Mouse (Mus musculus) CH12.LX (cell line): ENCODE measurements around the gene Trpm3. TPM values are rescaled to one million over a fixed set of nuclear protein-coding genes. Genes with fewer than 3 reads are reported as not detected.

Experiments
- DNase-seq: peaks from one replicate; pipeline ENCODE4 v3.0.0-alpha.2; 2013; ENCODE audit errors: extremely low read depth
- H3K27ac ChIP-seq: 2 replicates; pipeline ENCODE4 v1.5.1; 2012; ENCODE audit warnings: low read depth, mild to moderate bottlenecking, control low read depth, moderate library complexity; ENCODE audit not compliant: insufficient read depth
- H3K27me3 ChIP-seq: replicated peaks from 2 replicates; pipeline ENCODE3; 2012; ENCODE audit warnings: inconsistent platforms
- H3K36me3 ChIP-seq, 2 experiments: replicated peaks in 1 of 2; 2 replicates each; pipeline versions ENCODE3 to v1.6.1; 2012; ENCODE audit warnings: inconsistent platforms in 1 of 2, low read length in 1 of 2, mild to moderate bottlenecking in 1 of 2, mixed read lengths in 1 of 2, moderate library complexity in 1 of 2; ENCODE audit not compliant: control insufficient read depth in 1 of 2, insufficient read depth in 1 of 2
- H3K4me1 ChIP-seq, 2 experiments: 2 replicates each; pipeline ENCODE4 v1.6.1; 2012; ENCODE audit warnings: inconsistent platforms in 1 of 2, moderate library complexity in 1 of 2; ENCODE audit not compliant: insufficient read depth in 2 of 2, control insufficient read depth in 1 of 2
- H3K4me2 ChIP-seq: 2 replicates; pipeline ENCODE4 v1.6.1; 2012; ENCODE audit warnings: low read depth, mild to moderate bottlenecking, control low read depth; ENCODE audit not compliant: poor library complexity, insufficient read depth, severe bottlenecking
- H3K4me3 ChIP-seq, 3 experiments: fragments of 150-350 bp in 1 of 3; sonication (generic) in 1 of 3; replicated peaks in 1 of 3; 2 replicates each; pipeline versions ENCODE3 to v1.5.1; 2011 to 2012; ENCODE audit warnings: low read depth in 2 of 3, low read length in 2 of 3, mild to moderate bottlenecking in 2 of 3, moderate library complexity in 2 of 3, control low read depth in 1 of 3, improper control_type of control experiment in 1 of 3, inconsistent platforms in 1 of 3, mixed read lengths in 1 of 3; ENCODE audit not compliant: poor library complexity in 1 of 3
- H3K79me2 ChIP-seq: replicated peaks from 2 replicates; pipeline ENCODE4 v1.6.1; 2012; ENCODE audit warnings: mild to moderate bottlenecking, moderate library complexity; ENCODE audit not compliant: control insufficient read depth, poor library complexity, insufficient read depth, severe bottlenecking; ENCODE audit errors: extremely low read depth
- H3K9ac ChIP-seq: 2 replicates; pipeline ENCODE4 v1.6.1; 2012; ENCODE audit warnings: low read depth, mild to moderate bottlenecking, control low read depth, moderate library complexity; ENCODE audit not compliant: insufficient read depth
- H3K9me3 ChIP-seq: replicated peaks from 2 replicates; pipeline ENCODE3; 2012; ENCODE audit warnings: low read length, inconsistent platforms, mixed read lengths
- BHLHE40 ChIP-seq: IDR thresholded peaks from 2 replicates; pipeline ENCODE4 v1.6.1; 2011; ENCODE audit warnings: mild to moderate bottlenecking, low read depth, low read length, improper control_type of control experiment
- CTCF ChIP-seq, 2 experiments: IDR thresholded peaks in 1 of 2; conservative IDR thresholded peaks in 1 of 2; 2 replicates each; pipeline ENCODE4 v1.5.1; 2011 to 2012; ENCODE audit warnings: low read depth in 2 of 2, low read length in 2 of 2, improper control_type of control experiment in 1 of 2, inconsistent platforms in 1 of 2, mild to moderate bottlenecking in 1 of 2, moderate library complexity in 1 of 2
- ELF1 ChIP-seq: IDR thresholded peaks from 2 replicates; pipeline ENCODE4 v1.6.1; 2014; ENCODE audit warnings: low read depth, mild to moderate bottlenecking, inconsistent platforms, low read length, improper control_type of control experiment
- ETS1 ChIP-seq: conservative IDR thresholded peaks from 2 replicates; pipeline ENCODE4 v1.6.1; 2012; ENCODE audit warnings: low read depth, mild to moderate bottlenecking, inconsistent platforms, low read length, improper control_type of control experiment, moderate library complexity
- HCFC1 ChIP-seq: IDR thresholded peaks from 2 replicates; pipeline ENCODE4 v1.6.1; 2012; ENCODE audit warnings: low read depth, mild to moderate bottlenecking, inconsistent platforms, low read length, improper control_type of control experiment
- JUN ChIP-seq: IDR thresholded peaks from 2 replicates; pipeline ENCODE4 v1.6.1; 2011; ENCODE audit warnings: low read depth, mild to moderate bottlenecking, low read length, improper control_type of control experiment, moderate library complexity; ENCODE audit not compliant: insufficient read depth
- JUND ChIP-seq: conservative IDR thresholded peaks from 2 replicates; pipeline ENCODE4 v1.6.1; 2011; ENCODE audit warnings: low read depth, low read length, improper control_type of control experiment
- MAFK ChIP-seq: IDR thresholded peaks from 2 replicates; pipeline ENCODE4 v1.6.1; 2011; ENCODE audit warnings: low read length, improper control_type of control experiment; ENCODE audit not compliant: insufficient replicate concordance
- MAX ChIP-seq: IDR thresholded peaks from 2 replicates; pipeline ENCODE4 v1.6.1; 2011; ENCODE audit warnings: low read length, improper control_type of control experiment
- MAZ ChIP-seq: IDR thresholded peaks from 2 replicates; pipeline ENCODE4 v1.6.1; 2012; ENCODE audit warnings: low read depth, mild to moderate bottlenecking, inconsistent platforms, low read length, improper control_type of control experiment, moderate library complexity
- NELFE ChIP-seq: IDR thresholded peaks from 2 replicates; pipeline ENCODE4 v1.6.1; 2011; ENCODE audit warnings: low read depth, low read length, improper control_type of control experiment
- POLR2AphosphoS2 ChIP-seq: IDR thresholded peaks from 2 replicates; pipeline ENCODE4 v1.6.1; 2011; ENCODE audit warnings: low read depth, low read length, improper control_type of control experiment
- RCOR1 ChIP-seq: conservative IDR thresholded peaks from 2 replicates; pipeline ENCODE4 v1.6.1; 2012; ENCODE audit warnings: low read depth, mild to moderate bottlenecking, inconsistent platforms, low read length, improper control_type of control experiment
- SIN3A ChIP-seq: IDR thresholded peaks from 2 replicates; pipeline ENCODE4 v1.6.1; 2012; ENCODE audit warnings: low read length, improper control_type of control experiment, inconsistent platforms
- SMC3 ChIP-seq: IDR thresholded peaks from 2 replicates; pipeline ENCODE4 v1.6.1; 2011; ENCODE audit warnings: low read depth, low read length, improper control_type of control experiment
- UBTF ChIP-seq: IDR thresholded peaks from 2 replicates; pipeline ENCODE4 v1.6.1; 2012; ENCODE audit warnings: low read depth, mild to moderate bottlenecking, inconsistent platforms, low read length, improper control_type of control experiment, moderate library complexity
- USF2 ChIP-seq: conservative IDR thresholded peaks from 2 replicates; pipeline ENCODE4 v1.6.1; 2011; ENCODE audit warnings: low read depth, low read length, improper control_type of control experiment
- ZMIZ1 ChIP-seq: IDR thresholded peaks from 2 replicates; pipeline ENCODE4 v1.6.1; 2012; ENCODE audit warnings: low read depth, mild to moderate bottlenecking, inconsistent platforms, low read length, improper control_type of control experiment
- ZNF384 ChIP-seq: IDR thresholded peaks from 2 replicates; pipeline ENCODE4 v1.6.1; 2012; ENCODE audit warnings: low read depth, low read length, improper control_type of control experiment, inconsistent platforms
- dilution Hi-C: fragments of 300-500 bp; cut with MboI; formaldehyde crosslinking; loops from 2 replicates; pipeline ENCODE4 v1.14.3; 2020; ENCODE audit warnings: low sequenced_read_pairs; ENCODE audit not compliant: extremely low pct_unique_long_range_greater_than_20kb, extremely low pct_ligation_motif_present
- in situ Hi-C: fragments of 300-500 bp; cut with MboI; formaldehyde crosslinking; loops from 3 replicates; pipeline ENCODE4 v1.14.3; 2019; ENCODE audit warnings: low sequenced_read_pairs, low pct_ligation_motif_present, low pct_unique_long_range_greater_than_20kb, mixed read lengths
- polyA plus RNA-seq: library from polyadenylated mRNA; unstranded; fragments of >175 nt; gene quantifications from 2 replicates; pipeline ENCODE4 v1.2.1, GENCODE M21; 2012; ENCODE audit warnings: low read depth; ENCODE audit not compliant: insufficient read length
- total RNA-seq, 2 experiments: library from RNA; depleted of rRNA; stranded (reverse); fragments of 300-350 nt in 1 of 2; fragments of >200 nt in 1 of 2; gene quantifications; 2 replicates each; pipeline ENCODE4 v1.2.3; 2012 to 2014

Trpm3 gene
- total and polyA plus RNA-seq, 3 experiments: 0.01 TPM; not detected in 2

- in situ Hi-C loops: no loop called here
- Histone ChIP-seq H3K36me3 (no peaks in the 10 kb centered on the region), H3K79me2 (no peaks in the 10 kb centered on the region), H3K27me3 (no peaks in the 10 kb centered on the region), H3K27ac (no peak overlapping the region), H3K9ac (no peak overlapping the region), H3K4me2 (no peak overlapping the region), H3K9me3 (no peaks in the 10 kb centered on the region), H3K4me3 (no peak overlapping the region), H3K4me1 (no peaks in the 10 kb centered on the region)
- dilution Hi-C loops: no loop called here
- TF ChIP-seq SMC3: no peak
- TF ChIP-seq SIN3A: no peak
- no peak for TF ChIP-seq JUN
- TF ChIP-seq UBTF: no peak
- TF ChIP-seq CTCF (conservative IDR thresholded peaks at IDR 0.05 in 1 of 2, IDR thresholded peaks at IDR 0.05 in 1 of 2; ENCODE audit: low read depth in 2 of 2, low read length in 2 of 2): no peak
- no peak for TF ChIP-seq JUND
- no peak for TF ChIP-seq HCFC1
- TF ChIP-seq ZMIZ1: no peak
- no peak for TF ChIP-seq NELFE
- no peak for TF ChIP-seq MAFK
- TF ChIP-seq RCOR1: no peak
- TF ChIP-seq POLR2AphosphoS2: no peak
- no peak for TF ChIP-seq ELF1
- no peak for TF ChIP-seq BHLHE40
- no peak for DNase-seq
Measured at GRCm38 (mm10) chr19:22842697-22843096, 703.9 kb downstream of the Trpm3 start.

GRCm38 (mm10) chr19:22847696-22848095, 708.9 kb downstream of the Trpm3 start:
- Histone ChIP-seq H3K27ac (no peak overlapping the region), H3K4me1 (peaks cover 0 to 8% of the 10 kb centered on the region in 2 experiments; a peak in 2 of 4 replicates), H3K9ac (no peak overlapping the region), H3K9me3 (no peaks in the 10 kb centered on the region), H3K27me3 (no peaks in the 10 kb centered on the region), H3K36me3 (no peaks in the 10 kb centered on the region), H3K4me3 (no peak overlapping the region), H3K4me2 (no peak overlapping the region), H3K79me2 (no peaks in the 10 kb centered on the region)
- dilution Hi-C loops (no loop called here), in situ Hi-C loops (no loop called here)
- DNase-seq: no peak
- TF ChIP-seq NELFE (no peak), SIN3A (no peak), JUND (no peak), ETS1 (no peak), MAX (no peak), USF2 (no peak), MAZ (no peak), ZNF384 (no peak)
